Mouse (Mus musculus): ENCODE measurements around the gene Eva1b.

Gene Eva1b

GRCm38 (mm10) chr4:126147533-126148160, at the start of gene Eva1b:
Eva1b (plus strand) TSS chr4:126147744.
- no peak for ATAC-seq (ENCODE audit: insufficient number of reproducible peaks, low FRiP score, low TSS enrichment)

DNA sequence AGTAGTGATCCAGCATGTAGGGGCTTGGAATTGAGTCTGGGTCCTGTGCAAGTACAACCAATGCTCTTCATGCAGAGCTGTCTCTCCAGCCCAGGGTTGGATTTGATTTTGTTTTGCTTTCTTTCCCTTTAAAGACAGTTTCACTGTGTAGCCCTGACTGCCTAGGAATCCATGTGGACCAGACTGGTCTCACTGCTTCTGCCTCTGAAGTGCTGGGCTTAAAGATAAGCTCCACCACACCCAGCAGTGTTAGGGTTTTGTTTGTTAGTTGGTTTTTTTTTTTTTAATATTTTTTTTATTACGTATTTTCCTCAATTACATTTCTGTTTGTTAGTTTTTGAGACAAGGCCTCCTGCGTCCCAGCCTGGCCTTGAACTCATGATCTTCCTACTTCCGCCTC, 48.2 kb upstream of the Eva1b start:
- ATAC-seq (ENCODE audit: insufficient number of reproducible peaks, low FRiP score, low TSS enrichment): no peak

- no peak for ATAC-seq (ENCODE audit: insufficient number of reproducible peaks, low FRiP score, low TSS enrichment)
Measured at GRCm38 (mm10) chr4:126100764-126101163, 46.8 kb upstream of the Eva1b start.

DNA sequence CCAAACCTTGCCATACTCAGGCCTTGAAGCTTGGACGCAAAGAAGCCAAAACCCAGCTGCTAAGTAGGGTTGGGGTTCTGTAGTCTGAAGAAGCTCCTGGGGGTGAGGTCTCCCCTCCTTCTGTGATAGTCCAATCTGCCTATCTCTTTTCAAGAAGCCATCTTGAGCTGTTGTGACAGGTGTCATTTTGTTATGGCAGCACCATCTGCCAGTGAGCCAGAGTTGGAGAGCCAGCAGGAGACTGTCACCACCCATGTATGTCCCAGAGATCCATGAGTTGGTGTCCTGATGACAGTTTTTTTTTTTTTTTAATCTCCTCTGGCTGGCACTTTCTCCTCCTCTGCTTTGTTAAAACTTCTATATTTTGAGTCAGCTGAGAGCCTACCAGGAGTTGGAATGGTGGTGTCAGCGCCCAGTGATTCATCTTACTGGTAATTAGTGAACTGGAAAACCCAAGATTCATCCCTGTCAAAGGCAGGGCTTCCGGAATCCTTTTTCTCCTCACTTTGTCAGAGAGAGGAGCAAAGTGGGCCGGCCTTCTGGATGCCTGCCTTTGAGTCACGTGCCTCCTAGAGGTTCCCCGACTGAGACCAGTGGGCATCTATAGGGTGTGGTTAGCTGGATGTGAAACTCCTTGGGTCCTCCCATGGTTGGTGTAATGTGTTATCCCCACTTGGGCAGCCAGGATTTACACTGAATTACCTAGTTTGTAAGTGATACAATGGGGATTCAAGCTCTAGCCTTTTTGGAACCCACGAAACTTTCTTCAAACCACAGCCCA, 45.3 kb upstream of the Eva1b start:
- ATAC-seq (ENCODE audit: insufficient number of reproducible peaks, low FRiP score, low TSS enrichment): no peak

DNA sequence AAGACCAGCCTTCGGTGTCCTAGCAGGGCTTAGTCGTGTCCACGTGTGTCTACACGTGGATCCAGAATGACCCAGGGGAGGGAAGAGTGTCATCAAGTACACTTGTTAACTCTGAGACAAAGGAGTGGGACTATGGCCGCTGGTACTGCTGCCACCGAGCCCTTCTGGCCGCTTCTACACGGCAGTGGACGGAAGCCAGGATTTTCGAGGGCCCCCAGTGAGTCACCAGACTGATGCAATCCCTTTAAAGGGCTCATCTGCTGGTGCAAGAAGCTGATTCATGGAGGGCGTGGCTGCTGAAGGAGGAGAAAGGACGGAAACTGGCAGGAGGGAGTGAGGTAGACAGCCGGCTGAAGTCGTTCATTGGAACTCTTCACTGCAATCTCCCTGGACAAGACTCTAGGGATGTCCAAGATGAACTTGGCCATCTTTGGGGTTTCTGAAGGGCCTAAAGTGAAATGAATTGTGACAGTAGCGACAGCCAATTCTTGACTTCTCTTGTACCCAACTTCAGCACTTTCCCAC, 44.4 kb upstream of the Eva1b start:
- peak; percentile 48; the same call in 1 of the 2 replicates for ATAC-seq (ENCODE audit: insufficient number of reproducible peaks, low FRiP score, low TSS enrichment)

DNA sequence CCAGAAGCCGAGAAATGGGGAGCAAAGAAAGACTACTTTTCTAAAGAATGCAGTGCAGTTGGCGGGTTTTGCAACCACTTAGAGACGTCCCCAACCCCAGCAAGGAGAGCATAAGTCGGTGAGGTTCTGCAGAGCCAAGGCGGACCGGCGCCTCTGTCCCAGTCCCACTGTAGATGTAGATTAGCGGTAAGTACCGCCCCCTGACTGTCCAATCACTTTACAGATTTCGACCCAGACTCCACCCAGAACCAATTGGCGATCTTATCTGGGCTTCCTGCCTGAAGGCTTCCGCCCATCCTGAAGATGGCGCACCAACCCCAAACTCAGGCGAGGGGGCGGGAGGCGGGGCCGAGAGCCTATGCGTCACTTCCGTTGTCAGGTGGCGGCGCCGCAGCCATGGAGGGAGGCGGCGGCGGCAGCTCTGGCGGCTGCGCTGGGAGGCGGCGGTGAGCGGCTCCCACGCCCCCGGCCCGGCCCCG, 43.9 kb upstream of the Eva1b start, which contains the start of gene Stk40:
Gene Stk40 (plus strand): TSS at position 368 of the 479 bp plus-strand sequence.
- peak; percentile 94 for ATAC-seq (ENCODE audit: insufficient number of reproducible peaks, low FRiP score, low TSS enrichment)

DNA sequence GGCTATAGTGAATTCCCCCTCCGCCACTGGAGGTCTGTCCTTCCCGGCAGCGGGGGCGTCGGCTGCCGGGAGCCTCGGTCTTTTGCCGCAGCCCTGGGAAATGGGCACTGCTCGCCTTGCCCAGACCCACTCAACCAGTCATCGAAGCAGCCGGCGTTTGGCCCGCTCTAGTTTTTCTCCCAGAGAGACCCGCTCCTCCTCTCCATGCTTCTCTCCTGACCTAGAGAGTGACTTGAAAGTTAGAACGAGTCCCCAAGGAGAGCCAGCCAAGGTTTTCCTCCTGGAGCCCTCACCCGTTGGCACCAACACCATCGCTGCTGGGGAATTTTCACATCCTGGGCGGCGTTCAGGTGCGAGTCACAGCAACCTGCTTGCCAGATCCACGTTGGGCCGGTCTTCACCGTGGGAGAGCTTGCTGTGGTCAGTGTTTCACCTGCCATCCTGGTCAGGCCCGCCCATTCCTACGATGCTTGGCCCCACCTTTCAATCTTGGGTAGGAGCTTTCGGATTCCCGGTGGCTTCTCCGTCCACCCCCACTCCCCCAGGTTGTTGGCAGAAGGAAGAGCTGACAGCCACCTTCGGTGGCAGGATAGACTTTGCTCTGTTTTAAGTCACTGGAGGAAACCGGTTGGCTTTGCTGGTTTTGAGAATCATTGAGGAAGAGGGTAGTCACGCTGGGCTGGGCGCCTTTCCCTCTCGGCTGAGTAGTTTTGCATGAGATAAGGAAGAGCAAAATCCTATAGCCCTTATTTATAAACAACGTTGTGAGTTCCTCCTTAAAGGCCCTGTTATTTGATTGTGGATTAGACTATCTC, 43.1 kb upstream of the Eva1b start:
- ATAC-seq (ENCODE audit: insufficient number of reproducible peaks, low FRiP score, low TSS enrichment): peak; percentile 22; the same call in 1 of the 2 replicates

DNA sequence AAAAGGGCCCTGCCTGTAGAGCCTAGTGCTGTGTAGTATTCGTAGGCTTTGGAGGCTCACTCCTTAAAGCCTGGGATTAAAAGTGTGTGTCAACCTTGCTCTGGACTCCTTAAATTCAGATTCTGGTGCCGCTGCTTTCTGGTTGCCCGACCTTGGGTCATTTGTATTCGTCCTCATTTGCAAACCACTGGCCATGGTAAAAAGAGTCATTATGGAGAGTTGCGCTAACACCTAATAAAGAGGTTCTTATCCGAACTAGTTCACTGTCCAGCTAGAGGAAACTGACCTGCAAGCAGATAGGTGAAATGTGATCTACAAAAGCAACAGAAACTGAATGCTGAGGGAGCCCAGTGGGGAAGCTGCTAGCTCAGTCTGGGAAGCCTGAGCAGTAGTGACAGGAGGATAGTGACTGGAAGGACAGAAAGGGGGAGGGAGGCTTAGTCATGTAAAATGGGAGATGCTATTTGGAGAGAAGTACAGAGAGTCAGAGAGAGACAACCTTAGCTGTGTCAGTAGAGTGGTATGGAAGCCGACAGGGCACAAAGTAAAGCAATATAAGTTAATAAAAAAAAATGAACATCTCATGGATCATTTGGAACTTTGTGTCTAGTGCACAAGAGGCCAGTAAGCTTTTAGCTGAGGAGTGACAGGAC, 42.3 kb upstream of the Eva1b start:
- ATAC-seq (ENCODE audit: insufficient number of reproducible peaks, low FRiP score, low TSS enrichment): no peak

- no peak for ATAC-seq (ENCODE audit: insufficient number of reproducible peaks, low FRiP score, low TSS enrichment)
Measured at GRCm38 (mm10) chr4:126108061-126108740, 39.3 kb upstream of the Eva1b start.

GRCm38 (mm10) chr4:126109613-126110373, 37.8 kb upstream of the Eva1b start:
- no peak for ATAC-seq (ENCODE audit: insufficient number of reproducible peaks, low FRiP score, low TSS enrichment)

DNA sequence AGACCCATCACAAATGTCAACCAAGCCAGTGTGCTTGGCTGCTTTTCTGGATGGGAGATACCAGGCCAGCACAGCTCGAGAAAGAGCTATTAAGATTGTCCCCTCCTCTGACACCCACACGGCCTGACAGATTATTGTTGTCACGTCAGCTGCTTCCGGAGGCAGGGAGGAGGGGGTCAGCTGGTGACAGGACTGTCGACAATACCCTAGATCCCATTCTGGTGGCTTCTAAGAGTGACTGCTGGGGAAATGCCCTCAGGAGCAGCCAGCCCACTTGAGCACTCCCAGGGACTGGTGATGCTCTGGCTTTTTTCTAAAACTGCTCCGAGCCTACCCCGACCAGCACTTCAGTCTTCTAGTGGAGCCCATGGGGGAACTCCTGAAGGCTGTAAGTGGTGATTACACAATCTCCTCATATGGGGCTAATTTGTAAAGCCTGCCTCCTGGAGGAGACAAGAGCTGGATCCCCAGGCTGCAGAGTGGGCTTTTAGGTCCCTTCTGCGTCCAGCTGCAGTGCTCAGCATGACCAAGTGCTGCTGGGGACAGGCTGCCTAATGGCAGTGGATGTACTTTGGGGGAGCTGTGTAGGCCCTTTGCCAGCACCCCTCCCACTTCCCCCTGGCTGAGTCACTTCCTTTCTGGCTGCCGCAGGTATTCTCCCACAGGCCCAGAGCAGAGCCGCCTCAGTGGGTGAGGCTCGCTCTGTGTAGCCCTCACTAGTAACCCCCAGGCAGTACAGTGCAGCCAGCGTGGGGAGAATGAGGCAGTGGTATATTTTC, 37.0 kb upstream of the Eva1b start:
- peak; percentile 31; the same call in 1 of the 2 replicates for ATAC-seq (ENCODE audit: insufficient number of reproducible peaks, low FRiP score, low TSS enrichment)

GRCm38 (mm10) chr4:126111153-126111549, 36.4 kb upstream of the Eva1b start:
- no peak for ATAC-seq (ENCODE audit: insufficient number of reproducible peaks, low FRiP score, low TSS enrichment)

GRCm38 (mm10) chr4:126113243-126113642, 34.3 kb upstream of the Eva1b start:
- peak; percentile 50; the same call in 1 of the 2 replicates for ATAC-seq (ENCODE audit: insufficient number of reproducible peaks, low FRiP score, low TSS enrichment)

- no peak for ATAC-seq (ENCODE audit: insufficient number of reproducible peaks, low FRiP score, low TSS enrichment)
Measured at GRCm38 (mm10) chr4:126113943-126114342, 33.6 kb upstream of the Eva1b start.

DNA sequence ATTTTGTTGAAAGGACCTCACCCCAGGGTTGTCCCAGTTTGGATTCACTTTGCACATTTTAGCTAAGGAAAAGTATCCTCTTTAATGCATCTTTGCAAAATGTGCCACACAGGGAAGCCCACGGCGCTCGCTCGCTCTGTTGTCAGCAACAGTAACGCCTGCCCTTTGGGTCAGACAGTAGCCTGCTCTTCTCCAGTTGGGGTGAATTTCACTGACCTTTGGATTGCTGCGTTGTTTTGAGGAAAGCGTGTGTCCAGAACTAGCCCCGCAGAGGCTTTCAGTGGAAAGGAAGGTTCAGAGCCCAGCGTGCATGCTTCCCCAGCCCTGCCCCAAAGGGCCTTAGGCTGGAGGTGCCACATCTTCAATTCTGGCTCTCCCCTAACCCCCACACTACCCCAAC, 32.1 kb upstream of the Eva1b start:
- no peak for ATAC-seq (ENCODE audit: insufficient number of reproducible peaks, low FRiP score, low TSS enrichment)

GRCm38 (mm10) chr4:126115871-126116521, 31.5 kb upstream of the Eva1b start:
- no peak for ATAC-seq (ENCODE audit: insufficient number of reproducible peaks, low FRiP score, low TSS enrichment)

- no peak for ATAC-seq (ENCODE audit: insufficient number of reproducible peaks, low FRiP score, low TSS enrichment)
Measured at GRCm38 (mm10) chr4:126117116-126117515, 30.4 kb upstream of the Eva1b start.
